Mouse (Mus musculus) heart, embryonic 15.5 days (tissue): Measurements from ENCODE around the gene Aprt. TPM values are rescaled to one million over a fixed set of nuclear protein-coding genes. Genes with fewer than 3 reads are reported as not detected.

Experiments used
- ATAC-seq: fragments of 200-750 bp; cut with Nextera tagmentation; replicated peaks from 2 replicates; pipeline ENCODE4 v1.8.0; 2017; ENCODE audit warnings: low read depth, moderate TSS enrichment; ENCODE audit not compliant: insufficient number of reproducible peaks, insufficient read depth, low FRiP score
- H3K27ac ChIP-seq: fragments of 300-500 bp; sonication (generic); 2 replicates; pipeline ENCODE4 v1.5.1; 2015; ENCODE audit warnings: mild to moderate bottlenecking, inconsistent platforms
- H3K27me3 ChIP-seq: fragments of 300-500 bp; sonication (generic); 2 replicates; pipeline ENCODE4 v1.6.1; 2015; ENCODE audit warnings: inconsistent platforms
- H3K36me3 ChIP-seq: fragments of 300-500 bp; sonication (generic); 2 replicates; pipeline ENCODE4 v1.6.1; 2015; ENCODE audit warnings: mild to moderate bottlenecking, inconsistent platforms
- H3K4me1 ChIP-seq: fragments of 300-500 bp; sonication (generic); replicated peaks from 2 replicates; pipeline ENCODE4 v1.6.1; 2015; ENCODE audit warnings: inconsistent platforms
- H3K4me2 ChIP-seq: fragments of 300-500 bp; sonication (generic); 2 replicates; pipeline ENCODE4 v1.6.1; 2015; ENCODE audit warnings: inconsistent platforms, mild to moderate bottlenecking, moderate library complexity
- H3K4me3 ChIP-seq: fragments of 300-500 bp; sonication (generic); 2 replicates; pipeline ENCODE4 v1.5.1; 2015; ENCODE audit warnings: mild to moderate bottlenecking, inconsistent platforms
- H3K9ac ChIP-seq: fragments of 300-500 bp; sonication (generic); 2 replicates; pipeline ENCODE4 v1.6.1; 2015; ENCODE audit warnings: mild to moderate bottlenecking, inconsistent platforms
- H3K9me3 ChIP-seq: fragments of 300-500 bp; sonication (generic); replicated peaks from 2 replicates; pipeline ENCODE4 v1.6.1; 2016; ENCODE audit warnings: inconsistent platforms
- WGBS: fragments of 180-500 bp; shearing (Covaris S2); methylation state at CpG from one replicate; pipeline ENCODE4 v1.1.7; 2015; ENCODE audit warnings: mixed read lengths; 5-methylcytosine and 5-hydroxymethylcytosine counted together
- polyA plus RNA-seq: library from polyadenylated mRNA; unstranded; fragments of >200 nt; fragmentation: Nextera tagmentation; extraction: Ambion mirVana; gene quantifications from 2 replicates; pipeline ENCODE4 v1.2.1, GENCODE M21; 2015

The Aprt gene
- polyA plus RNA-seq, result 163 and 208 TPM in 2 replicates

DNA sequence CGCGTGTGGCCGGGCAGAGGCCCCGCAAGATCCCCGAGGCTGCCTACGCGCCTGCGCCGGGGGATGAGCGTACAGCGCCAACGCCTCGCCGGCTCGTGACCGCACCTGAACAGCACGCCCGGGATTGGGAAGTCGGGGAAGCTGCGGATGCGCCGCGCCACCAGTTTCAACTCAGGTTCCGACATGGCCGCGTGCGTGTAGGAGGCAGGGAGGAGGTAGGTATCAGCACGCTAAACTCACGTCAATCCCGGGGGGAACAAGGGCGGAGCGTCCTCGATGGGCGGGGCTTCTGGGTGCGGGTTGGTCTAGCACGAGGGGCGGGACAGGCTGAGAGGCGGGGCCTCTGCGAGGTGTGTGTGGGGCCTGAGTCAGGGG lies at the start of gene Aprt:
Gene Aprt (minus strand): TSS at position 262 of the 375 bp plus-strand sequence.
- H3K27me3 ChIP-seq, result no peaks in the 10 kb centered on the region
- H3K4me1 ChIP-seq, result peaks cover 45% of the 10 kb centered on the region
- H3K27ac ChIP-seq, result peak within 1 kb of the TSS; percentile 64
- no peaks in the 10 kb centered on the region for H3K9me3 ChIP-seq
- peak; percentile 89 for ATAC-seq
- WGBS, result under 1% methylated on average over 39 of the region's 39 CpGs
- H3K36me3 ChIP-seq, result peaks cover 17% of the 10 kb centered on the region
- H3K4me3 ChIP-seq, result peak within 1 kb of the TSS; percentile 80
- H3K4me2 ChIP-seq, result peak within 1 kb of the TSS; percentile 95
- H3K9ac ChIP-seq, result peak within 1 kb of the TSS; percentile 81

DNA sequence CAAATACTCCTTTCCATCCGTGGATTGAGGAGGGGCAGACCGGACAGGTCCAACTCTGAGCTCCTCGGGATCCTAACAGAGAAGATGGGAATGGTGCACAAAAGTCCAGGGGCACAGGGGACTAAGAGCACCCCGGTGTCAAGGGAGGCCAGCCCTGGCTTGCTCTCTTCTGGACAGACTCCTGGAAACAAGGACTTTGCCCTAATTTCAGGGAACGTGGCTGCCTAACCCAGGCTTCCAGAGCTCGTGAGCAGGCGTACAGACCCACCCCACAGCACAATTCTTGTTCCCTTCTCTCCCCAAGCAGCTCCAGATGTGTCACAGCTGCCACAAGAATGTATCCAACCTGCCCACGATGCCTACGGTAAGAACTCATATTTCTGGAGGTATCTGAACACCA lies 49.1 kb upstream of the Aprt start:
- WGBS, result 74% methylated on average over 9 of the region's 9 CpGs
- no peaks in the 10 kb centered on the region for H3K27me3 ChIP-seq
- no peak for ATAC-seq
- no peak overlapping the region for H3K4me2 ChIP-seq
- H3K4me3 ChIP-seq, result no peak overlapping the region
- H3K36me3 ChIP-seq, result no peaks in the 10 kb centered on the region
- no peaks in the 10 kb centered on the region for H3K9me3 ChIP-seq
- H3K27ac ChIP-seq, result no peak overlapping the region
- H3K4me1 ChIP-seq, result peaks cover 6% of the 10 kb centered on the region; the same call in 1 of the 2 replicates
- H3K9ac ChIP-seq, result no peak overlapping the region

DNA sequence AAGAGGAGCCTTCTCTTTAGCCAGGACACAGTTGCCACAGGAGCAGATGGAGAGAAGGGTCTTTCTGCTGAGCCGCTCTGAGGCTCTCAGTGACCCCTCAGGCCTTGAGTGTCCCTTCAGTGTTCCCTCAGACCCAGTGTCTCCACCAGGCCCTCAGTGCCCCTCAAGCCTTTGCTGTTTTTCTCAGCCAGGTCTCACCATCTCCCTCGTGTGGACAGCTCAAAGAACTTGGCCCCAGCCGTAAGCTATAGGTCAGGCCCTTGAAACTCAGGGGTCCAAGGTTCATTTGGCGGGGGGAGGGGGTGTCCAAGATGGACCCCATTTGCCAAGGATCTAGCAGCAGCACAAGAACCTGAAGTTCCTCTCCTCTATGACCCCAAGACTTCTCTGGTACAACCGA lies 47.9 kb upstream of the Aprt start:
- Histone ChIP-seq H3K4me2 (no peak overlapping the region), H3K9ac (no peak overlapping the region), H3K9me3 (no peaks in the 10 kb centered on the region), H3K4me3 (no peak overlapping the region), H3K27ac (no peak overlapping the region), H3K4me1 (no peaks in the 10 kb centered on the region), H3K27me3 (no peaks in the 10 kb centered on the region), H3K36me3 (no peaks in the 10 kb centered on the region)
- 74% methylated on average over 5 of the region's 5 CpGs for WGBS
- ATAC-seq, result no peak

DNA sequence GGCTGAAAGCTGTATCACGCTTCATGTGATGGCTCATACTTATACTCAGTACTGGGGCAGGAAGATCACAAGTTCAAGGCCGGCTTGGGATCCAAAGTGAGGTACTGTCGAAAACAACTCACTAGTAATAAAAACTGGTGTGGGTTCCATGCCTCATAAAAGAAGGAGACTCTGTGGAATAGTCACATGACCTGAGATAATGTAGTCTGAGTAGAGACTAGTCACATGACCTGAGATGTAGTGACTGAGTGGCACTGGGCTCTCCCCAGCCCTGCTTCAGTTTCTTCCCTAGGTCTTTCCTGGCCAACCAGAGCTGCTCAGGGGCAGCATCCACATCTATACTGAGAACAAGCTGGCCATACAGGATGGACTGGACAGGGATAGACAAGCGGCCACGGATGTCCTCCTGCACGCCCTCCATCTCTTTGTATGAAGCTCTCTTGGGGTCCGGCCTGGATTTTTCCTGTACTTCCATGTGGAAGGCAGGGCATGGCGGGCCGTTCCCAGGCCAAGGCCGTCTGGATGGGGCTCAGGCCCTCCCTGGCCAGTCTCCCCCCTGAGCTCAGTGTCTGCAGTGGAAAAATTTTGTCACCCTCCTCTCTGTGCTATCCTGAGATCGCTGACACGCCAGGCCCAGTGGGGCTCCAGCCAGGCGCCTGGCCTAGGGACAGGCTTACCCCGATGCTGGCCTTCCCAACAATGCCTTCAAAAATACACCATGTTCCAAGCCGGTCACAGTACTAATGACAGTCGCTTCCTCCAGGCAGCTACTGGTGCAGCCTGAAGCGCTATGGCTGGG lies 47.3 kb upstream of the Aprt start:
- Histone ChIP-seq H3K27me3 (no peaks in the 10 kb centered on the region), H3K27ac (no peak overlapping the region), H3K4me3 (no peak overlapping the region), H3K4me2 (no peak overlapping the region), H3K9me3 (no peaks in the 10 kb centered on the region), H3K9ac (no peak overlapping the region), H3K36me3 (no peaks in the 10 kb centered on the region), H3K4me1 (no peaks in the 10 kb centered on the region)
- ATAC-seq, result 0 out of 2 replicates have a peak, but pooled peaks have one; percentile 14
- WGBS, result 82% methylated on average over 17 of the region's 17 CpGs

GRCm38 (mm10) chr8:122622727-122623126 lies 46.0 kb upstream of the Aprt start, which contains the start of gene Pabpn1l:
TSS of gene Pabpn1l (minus strand) at chr8:122622739.
- Histone ChIP-seq H3K4me2 (no peak within 1 kb of the TSS), H3K36me3 (no peaks in the 10 kb centered on the region), H3K4me1 (peaks cover 3% of the 10 kb centered on the region), H3K9ac (no peak within 1 kb of the TSS), H3K27ac (no peak within 1 kb of the TSS), H3K27me3 (no peaks in the 10 kb centered on the region), H3K4me3 (no peak within 1 kb of the TSS), H3K9me3 (no peaks in the 10 kb centered on the region)
- WGBS, result 70% methylated on average over 6 of the region's 6 CpGs
- ATAC-seq, result no peak

GRCm38 (mm10) chr8:122620446-122620845 lies 43.7 kb upstream of the Aprt start:
- H3K4me1 ChIP-seq, result peaks cover 13% of the 10 kb centered on the region
- no peak overlapping the region for H3K4me3 ChIP-seq
- no peak overlapping the region for H3K9ac ChIP-seq
- no peak overlapping the region for H3K27ac ChIP-seq
- no peak for ATAC-seq
- H3K4me2 ChIP-seq, result no peak overlapping the region
- no peaks in the 10 kb centered on the region for H3K9me3 ChIP-seq
- 29% methylated on average over 5 of the region's 5 CpGs for WGBS
- no peaks in the 10 kb centered on the region for H3K27me3 ChIP-seq
- no peaks in the 10 kb centered on the region for H3K36me3 ChIP-seq

GRCm38 (mm10) chr8:122618660-122619378 lies 42.1 kb upstream of the Aprt start:
- Histone ChIP-seq H3K9me3 (no peaks in the 10 kb centered on the region), H3K4me1 (peaks cover 13% of the 10 kb centered on the region), H3K4me2 (no peak overlapping the region), H3K9ac (no peak overlapping the region), H3K36me3 (0 out of 2 replicates have a peak, but pooled peaks cover 3% of the 10 kb centered on the region), H3K27ac (no peak overlapping the region), H3K4me3 (no peak overlapping the region), H3K27me3 (no peaks in the 10 kb centered on the region)
- no peak for ATAC-seq
- WGBS, result 67% methylated on average over 6 of the region's 6 CpGs

- Histone ChIP-seq H3K36me3 (0 out of 2 replicates have a peak, but pooled peaks cover 3% of the 10 kb centered on the region), H3K9me3 (no peaks in the 10 kb centered on the region), H3K27me3 (no peaks in the 10 kb centered on the region), H3K4me3 (no peak overlapping the region), H3K27ac (no peak overlapping the region), H3K9ac (no peak overlapping the region), H3K4me1 (peaks cover 13% of the 10 kb centered on the region), H3K4me2 (no peak overlapping the region)
- WGBS, result 28% methylated on average over 6 of the region's 7 CpGs
- no peak for ATAC-seq
Observed at GRCm38 (mm10) chr8:122617947-122618546, 41.3 kb upstream of the Aprt start.

DNA sequence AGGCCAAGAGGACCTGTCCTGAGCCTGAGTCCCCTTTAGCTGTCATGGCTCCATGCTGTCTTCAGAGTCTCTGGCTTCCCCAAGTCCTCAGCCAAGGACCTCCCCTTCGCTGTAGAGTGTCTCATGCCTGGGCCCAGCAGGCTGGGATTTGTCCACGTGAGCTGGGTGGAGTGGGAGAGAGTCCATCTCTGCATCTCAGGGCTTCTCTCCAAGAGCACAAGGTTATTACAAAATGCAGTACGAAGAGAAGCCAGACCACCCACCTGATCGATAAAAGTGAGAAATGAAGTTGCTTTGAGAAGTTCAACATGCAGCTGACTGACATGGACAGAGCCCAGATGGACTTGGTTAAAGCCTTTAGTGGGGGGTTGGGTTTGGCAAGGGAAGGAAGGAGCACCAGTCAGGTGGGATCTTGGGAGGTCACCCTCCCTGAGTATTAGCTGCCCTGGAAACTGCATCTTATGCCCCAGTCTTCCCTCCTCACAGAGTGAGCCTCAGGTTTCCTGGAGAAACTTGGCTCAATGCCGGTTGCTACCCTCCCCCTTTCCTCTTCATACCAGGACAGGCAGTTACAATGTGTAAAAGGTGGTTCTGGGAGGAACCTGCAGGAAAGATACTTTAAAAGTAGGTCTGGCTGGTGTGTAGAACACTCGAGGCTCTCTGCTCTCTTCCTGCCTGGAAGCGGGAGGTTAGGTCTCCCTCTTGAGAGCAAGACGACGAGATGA lies 39.6 kb upstream of the Aprt start:
- H3K27me3 ChIP-seq, result no peaks in the 10 kb centered on the region
- H3K27ac ChIP-seq, result no peak overlapping the region
- no peaks in the 10 kb centered on the region for H3K9me3 ChIP-seq
- H3K9ac ChIP-seq, result no peak overlapping the region
- H3K4me2 ChIP-seq, result no peak overlapping the region
- no peak overlapping the region for H3K4me3 ChIP-seq
- H3K4me1 ChIP-seq, result peaks cover 24% of the 10 kb centered on the region
- H3K36me3 ChIP-seq, result 0 out of 2 replicates have a peak, but pooled peaks cover 3% of the 10 kb centered on the region
- ATAC-seq, result no peak
- WGBS, result 58% methylated on average over 9 of the region's 9 CpGs

DNA sequence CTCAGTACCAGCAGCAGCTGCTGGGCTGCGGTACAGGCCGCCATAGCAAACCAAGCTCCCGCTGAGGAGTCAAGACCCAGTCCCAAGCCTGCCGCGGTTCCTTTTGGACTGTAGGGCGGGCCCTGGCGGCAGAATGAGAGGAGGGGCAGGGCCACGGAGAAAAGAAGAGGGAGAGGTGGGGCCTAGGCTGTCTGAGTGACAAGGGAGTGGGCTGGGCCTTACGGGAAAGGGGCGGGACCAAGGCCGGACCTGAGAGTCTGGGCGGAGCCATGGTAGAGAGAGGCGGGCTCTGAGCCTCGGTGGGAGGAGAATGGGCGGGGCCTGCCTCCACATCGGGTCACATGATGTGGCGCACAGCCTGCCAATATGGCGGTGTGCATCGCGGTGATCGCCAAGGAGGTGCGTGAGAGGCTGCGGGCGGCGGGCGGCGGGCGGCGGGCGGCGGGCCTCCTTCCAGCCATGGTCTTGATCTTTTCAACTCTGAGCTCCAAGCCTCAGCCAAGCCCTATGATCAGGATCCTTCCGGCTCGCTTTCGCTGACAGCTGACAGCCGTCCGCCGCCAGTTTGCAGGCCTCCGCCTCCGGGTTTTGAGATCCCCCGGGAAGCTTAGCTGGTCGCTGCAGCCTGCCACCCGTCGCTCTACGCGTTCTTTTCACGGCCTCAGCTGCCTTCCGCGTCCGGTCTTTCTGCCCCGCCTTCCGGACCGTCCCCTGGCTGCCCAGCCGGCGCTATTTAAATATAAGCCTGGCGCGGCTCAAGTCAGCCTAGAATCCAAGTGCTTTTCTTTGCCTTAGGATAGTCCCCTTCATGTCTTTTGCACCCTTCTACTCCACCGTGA lies 34.8 kb upstream of the Aprt start, which contains the start of the genes Galns and Trappc2l:
Gene Galns (minus strand): TSS at position 169 of the 839 bp plus-strand sequence.
Gene Trappc2l (plus strand): TSS at position 346 of the 839 bp plus-strand sequence.
- Histone ChIP-seq H3K4me1 (peaks cover 30% of the 10 kb centered on the region), H3K9me3 (no peaks in the 10 kb centered on the region), H3K27me3 (no peaks in the 10 kb centered on the region), H3K4me2 (peak within 1 kb of the TSS; percentile 96), H3K4me3 (peak within 1 kb of the TSS; percentile 84), H3K36me3 (0 out of 2 replicates have a peak, but pooled peaks cover 3% of the 10 kb centered on the region), H3K27ac (peak within 1 kb of the TSS; percentile 83), H3K9ac (peak within 1 kb of the TSS; percentile 74)
- peak; percentile 99 for ATAC-seq
- under 1% methylated on average over 57 of the region's 57 CpGs for WGBS
